Mouse (Mus musculus) bone marrow macrophage, adult 2 months (primary cell): ENCODE data around the gene Tars2. TPM values are rescaled to one million over a fixed set of nuclear protein-coding genes. Genes with fewer than 3 reads are reported as not detected.
"Not testable (repeated sequence)": the region's sequence is repeated elsewhere in the genome, so short reads cannot be mapped to it uniquely, and the experiment has no call there.

ENCODE experiments used
- H3K27ac ChIP-seq: 2 replicates; pipeline ENCODE4 v1.5.1; 2012; ENCODE audit warnings: low read depth, low read length; ENCODE audit not compliant: insufficient read depth
- H3K4me1 ChIP-seq: 2 replicates; pipeline ENCODE4 v1.6.1; 2012; ENCODE audit warnings: low read length; ENCODE audit not compliant: control insufficient read depth, insufficient read depth
- H3K4me3 ChIP-seq: 2 replicates; pipeline ENCODE4 v1.5.1; 2012; ENCODE audit warnings: mild to moderate bottlenecking, low read length, moderate library complexity; ENCODE audit not compliant: insufficient read depth
- CTCF ChIP-seq: IDR thresholded peaks from 2 replicates; pipeline ENCODE4 v1.5.1; 2012; ENCODE audit warnings: low read depth, mild to moderate bottlenecking, low read length, moderate library complexity
- POLR2A ChIP-seq: IDR thresholded peaks from 2 replicates; pipeline ENCODE4 v1.6.1; 2012; ENCODE audit warnings: mild to moderate bottlenecking, low read depth, low read length, borderline replicate concordance
- polyA plus RNA-seq: library from polyadenylated mRNA; stranded (reverse); fragments of >200 nt; gene quantifications from 2 replicates; pipeline ENCODE4 v1.2.4, GENCODE M21; 2012; ENCODE audit not compliant: missing spikeins, insufficient read depth, insufficient read length

The Tars2 gene
- polyA plus RNA-seq = 27.0 and 27.8 TPM in 2 replicates

- Histone ChIP-seq H3K4me3 (no peak within 1 kb of the TSS), H3K27ac (no peak within 1 kb of the TSS), H3K4me1 (0 out of 2 replicates have a peak, but pooled peaks cover 6% of the 10 kb centered on the region)
- TF ChIP-seq POLR2A = no peak
- TF ChIP-seq CTCF = no peak
These were observed at the start of gene Tars2 for GRCm38 (mm10) chr3:95760106-95760505. TSS of gene Tars2 (minus strand) at chr3:95760206.

GRCm38 (mm10) chr3:95808384-95808783 is 48.4 kb upstream of the Tars2 start:
- H3K4me1 ChIP-seq = 0 out of 2 replicates have a peak, but pooled peaks cover 4% of the 10 kb centered on the region
- no peak for TF ChIP-seq CTCF
- H3K4me3 ChIP-seq = no peak overlapping the region
- H3K27ac ChIP-seq = no peak overlapping the region

DNA sequence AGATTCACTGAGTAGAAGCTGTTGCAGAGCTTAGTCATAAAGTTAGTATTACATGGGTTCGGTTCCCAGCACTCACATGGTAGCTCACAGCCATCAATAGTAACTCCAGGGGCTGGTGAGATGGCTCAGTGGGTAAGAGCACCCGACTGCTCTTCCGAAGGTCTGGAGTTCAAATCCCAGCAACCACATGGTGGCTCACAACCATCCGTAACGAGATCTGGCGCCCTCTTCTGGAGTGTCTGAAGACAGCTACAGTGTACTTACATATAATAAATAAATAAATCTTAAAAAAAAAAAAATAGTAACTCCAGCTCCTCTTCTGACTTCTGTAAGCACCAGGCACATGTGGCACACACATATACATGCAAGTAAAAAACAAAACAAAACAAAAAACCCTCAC is 47.6 kb upstream of the Tars2 start:
- H3K27ac ChIP-seq, H3K4me1 ChIP-seq, H3K4me3 ChIP-seq: not testable (repeated sequence)

DNA sequence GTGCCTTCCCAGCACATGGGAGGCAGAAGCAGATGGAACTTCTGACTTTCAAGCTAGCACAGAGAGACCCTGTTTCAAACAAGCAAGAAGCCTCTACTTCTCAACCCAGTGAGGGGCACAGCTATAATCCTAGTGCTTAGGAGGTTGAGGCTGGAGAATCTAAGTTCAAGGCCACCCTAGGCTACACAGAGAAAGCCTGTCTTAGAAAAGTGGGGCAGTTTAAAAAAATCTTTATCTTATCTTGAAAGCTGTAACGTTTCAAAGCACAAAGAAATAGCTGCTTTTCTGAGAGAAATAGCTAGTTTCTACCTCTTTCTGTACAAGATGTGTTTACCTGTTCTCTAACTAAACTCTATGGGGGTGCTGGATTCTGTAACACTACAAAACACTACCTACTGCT is 46.7 kb upstream of the Tars2 start:
- TF ChIP-seq CTCF (no peak), POLR2A (no peak)
- Histone ChIP-seq H3K4me3 (no peak overlapping the region), H3K27ac (no peak overlapping the region), H3K4me1 (no peaks in the 10 kb centered on the region)

DNA sequence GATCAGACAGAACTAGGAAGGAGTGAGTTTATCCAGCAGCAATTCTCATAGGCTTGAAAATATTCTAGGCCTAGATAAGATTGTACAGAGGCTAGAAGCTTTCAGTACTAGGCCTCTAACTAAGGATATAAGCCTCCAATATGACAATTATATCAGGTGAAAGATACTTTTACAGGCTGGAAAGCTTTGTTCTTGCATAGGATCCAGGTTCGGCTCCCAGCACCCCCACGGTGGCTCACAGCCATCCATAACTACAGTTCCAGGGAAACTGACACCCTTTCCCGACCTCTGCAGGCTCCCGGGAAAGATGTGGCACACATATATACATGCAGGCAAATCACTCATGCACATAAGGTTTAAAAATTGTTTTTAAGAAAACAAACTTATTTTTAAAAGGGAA is 43.8 kb upstream of the Tars2 start:
- no peak overlapping the region for H3K4me3 ChIP-seq
- no peak for TF ChIP-seq CTCF
- no peak for TF ChIP-seq POLR2A
- no peak overlapping the region for H3K27ac ChIP-seq
- H3K4me1 ChIP-seq = peaks cover 9% of the 10 kb centered on the region; the same call in 1 of the 2 replicates

- H3K4me3 ChIP-seq = no peak overlapping the region
- peaks cover 14% of the 10 kb centered on the region for H3K4me1 ChIP-seq
- no peak overlapping the region for H3K27ac ChIP-seq
- TF ChIP-seq CTCF = no peak
- no peak for TF ChIP-seq POLR2A
These were observed 38.8 kb upstream of the Tars2 start for GRCm38 (mm10) chr3:95798756-95799155.

DNA sequence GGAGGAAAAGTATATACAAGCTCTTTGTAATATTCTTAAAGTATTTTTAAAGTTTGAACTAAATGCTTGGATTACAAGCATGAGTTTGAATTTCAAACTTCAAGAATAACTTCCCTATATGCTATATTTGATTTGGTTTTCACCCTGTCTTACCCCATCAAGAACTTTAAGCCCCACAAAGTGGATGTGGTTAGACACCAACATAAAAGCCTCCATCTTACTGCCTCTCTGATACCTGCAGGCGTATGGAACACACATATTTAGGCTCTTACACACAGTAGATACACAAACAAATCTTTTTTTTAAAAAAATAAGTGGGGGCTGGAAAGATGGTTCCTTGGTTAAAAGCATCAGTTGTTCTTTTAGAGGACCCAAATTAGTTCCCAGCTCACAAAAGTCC is 34.3 kb upstream of the Tars2 start:
- TF ChIP-seq POLR2A (no peak), CTCF (no peak)
- Histone ChIP-seq H3K27ac (no peak overlapping the region), H3K4me3 (no peak overlapping the region)

GRCm38 (mm10) chr3:95793662-95794061 is 33.7 kb upstream of the Tars2 start:
- Histone ChIP-seq H3K4me3 (no peak overlapping the region), H3K27ac (no peak overlapping the region), H3K4me1 (peaks cover 9% of the 10 kb centered on the region)
- no peak for TF ChIP-seq CTCF
- TF ChIP-seq POLR2A = no peak

More for the DNA sequence above, 34.3 kb upstream of the Tars2 start:
- peaks cover 11% of the 10 kb centered on the region for H3K4me1 ChIP-seq

DNA sequence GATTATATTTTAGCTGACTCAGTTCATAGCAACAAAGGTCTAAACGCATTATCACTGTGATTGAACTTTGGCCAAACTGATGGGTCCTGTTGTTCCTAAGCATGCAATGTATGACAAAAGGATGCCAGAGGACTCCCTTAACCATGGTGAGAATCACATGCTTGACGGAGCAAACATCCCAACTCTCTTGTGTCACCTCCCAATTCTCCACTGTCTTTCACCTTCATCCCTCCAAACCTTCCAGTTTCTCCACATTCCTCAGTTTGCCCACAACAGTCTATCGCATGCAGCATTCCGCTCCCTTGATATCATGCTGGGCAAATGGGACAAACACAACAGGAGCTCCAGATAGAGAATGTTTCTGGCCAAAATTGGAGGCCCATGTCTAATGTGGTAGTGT is 25.5 kb upstream of the Tars2 start:
- no peak overlapping the region for H3K27ac ChIP-seq
- H3K4me3 ChIP-seq = no peak overlapping the region
- H3K4me1 ChIP-seq = 0 out of 2 replicates have a peak, but pooled peaks cover 3% of the 10 kb centered on the region
- TF ChIP-seq CTCF = no peak

DNA sequence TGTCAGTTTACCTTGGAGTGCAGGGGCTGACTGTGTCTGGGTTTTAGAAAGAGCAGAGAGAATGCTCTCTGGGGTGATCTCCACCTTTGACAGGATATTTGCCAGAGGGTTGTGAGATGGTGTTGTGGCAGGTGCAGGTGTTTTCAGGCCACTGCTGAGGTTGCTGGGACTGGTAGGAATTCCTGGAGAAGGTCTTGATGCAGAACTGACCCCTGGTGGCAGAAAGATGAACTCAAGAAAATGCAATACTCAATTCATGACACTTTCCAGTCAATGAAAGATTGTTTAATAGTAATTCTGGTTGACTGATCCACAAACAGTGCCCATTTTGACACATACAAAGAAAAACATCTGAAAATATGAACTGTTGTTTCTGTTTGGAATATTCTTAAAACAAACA is 12.0 kb upstream of the Tars2 start:
- no peak overlapping the region for H3K27ac ChIP-seq
- no peak overlapping the region for H3K4me3 ChIP-seq
- TF ChIP-seq POLR2A (no peak), CTCF (peak; percentile 43; the same call in 1 of the 2 replicates)
- H3K4me1 ChIP-seq = no peaks in the 10 kb centered on the region

GRCm38 (mm10) chr3:95765534-95765933 is 5.5 kb upstream of the Tars2 start:
- TF ChIP-seq POLR2A (no peak), CTCF (no peak)
- no peak overlapping the region for H3K27ac ChIP-seq
- H3K4me3 ChIP-seq = no peak overlapping the region
- no peaks in the 10 kb centered on the region for H3K4me1 ChIP-seq
